Mouse (Mus musculus) c-Kit-positive CD71-positive TER-119-positive erythroid progenitor cells, embryonic 14.5 days (primary cell): ENCODE results near the gene Tmem256.

Experiments used
- DNase-seq: peaks from one replicate; pipeline ENCODE4 v3.0.0-alpha.2; 2013; ENCODE audit warnings: low spot score

Gene Tmem256

DNA sequence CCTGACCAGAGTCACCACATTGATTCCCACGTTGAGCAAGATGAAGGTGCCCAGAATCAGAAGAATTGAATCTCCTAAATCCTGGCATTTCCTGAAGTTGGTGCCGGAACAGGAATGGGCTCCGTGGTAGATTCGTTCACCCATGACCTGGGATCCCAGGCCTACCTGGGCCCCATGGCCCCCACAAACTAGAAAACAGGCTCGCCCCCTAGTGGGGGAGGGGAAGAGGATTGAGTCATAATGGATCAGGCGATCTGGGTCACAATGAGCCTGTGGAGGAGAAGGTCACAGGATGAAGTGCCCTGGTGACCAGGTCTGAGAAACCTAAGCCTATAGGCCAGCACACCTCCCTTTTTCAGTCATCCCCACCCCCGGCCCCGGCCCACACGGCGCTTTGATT, 23.2 kb upstream of the Tmem256 start, which contains the start of gene Gm39566:
TSS of gene Gm39566 (minus strand) at position 144 of the 400 bp plus-strand sequence.
- DNase-seq: no peak

- no peak for DNase-seq
Observed at GRCm38 (mm10) chr11:69816520-69816919, 21.8 kb upstream of the Tmem256 start.

- DNase-seq: no peak
Observed at GRCm38 (mm10) chr11:69818365-69818764, 19.9 kb upstream of the Tmem256 start, which contains the start of gene Spem2. Gene Spem2 (minus strand): TSS chr11:69818465.

DNA sequence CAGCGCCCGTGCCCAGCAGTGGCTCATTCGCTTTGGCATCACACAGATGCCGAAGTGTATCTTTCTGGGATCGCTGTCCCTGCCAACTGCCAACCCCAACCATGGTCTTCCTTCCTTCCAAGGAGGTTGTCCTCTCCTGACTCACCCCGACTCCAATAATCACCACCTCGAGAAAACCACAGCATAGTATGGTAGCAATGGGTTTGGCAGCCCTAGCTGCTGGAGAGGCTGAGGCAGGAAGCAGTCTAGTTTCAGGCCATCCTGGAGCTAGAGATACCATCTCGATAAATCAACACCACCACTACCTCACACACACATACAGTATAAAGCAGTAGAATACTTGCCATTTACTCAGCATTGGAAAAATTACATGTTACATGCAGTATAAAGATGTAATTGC, 19.4 kb upstream of the Tmem256 start:
- no peak for DNase-seq

GRCm38 (mm10) chr11:69822080-69822479, 16.2 kb upstream of the Tmem256 start, which contains the start of gene Spem1:
Gene Spem1 (minus strand): TSS chr11:69822180.
- DNase-seq: no peak

DNA sequence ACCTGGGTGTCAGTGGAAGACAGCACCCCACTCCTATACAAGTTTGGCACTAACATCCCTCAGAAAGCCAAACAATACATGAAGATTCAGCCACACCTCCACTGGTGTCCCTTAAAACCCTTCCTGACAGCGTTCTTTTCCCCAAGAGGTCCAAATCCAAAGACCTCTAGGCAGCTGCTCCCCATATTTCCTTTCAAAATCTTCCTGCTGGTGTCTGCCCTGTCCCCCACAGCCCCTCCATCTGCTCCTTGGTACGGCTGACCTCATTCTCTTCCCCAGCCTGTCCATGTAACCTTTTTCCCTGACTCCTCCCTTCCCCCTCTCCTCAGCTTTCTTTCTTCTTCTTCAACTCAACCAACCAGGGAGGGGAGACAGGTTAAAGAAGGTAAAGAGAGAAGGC, 14.9 kb upstream of the Tmem256 start:
- DNase-seq: no peak

DNA sequence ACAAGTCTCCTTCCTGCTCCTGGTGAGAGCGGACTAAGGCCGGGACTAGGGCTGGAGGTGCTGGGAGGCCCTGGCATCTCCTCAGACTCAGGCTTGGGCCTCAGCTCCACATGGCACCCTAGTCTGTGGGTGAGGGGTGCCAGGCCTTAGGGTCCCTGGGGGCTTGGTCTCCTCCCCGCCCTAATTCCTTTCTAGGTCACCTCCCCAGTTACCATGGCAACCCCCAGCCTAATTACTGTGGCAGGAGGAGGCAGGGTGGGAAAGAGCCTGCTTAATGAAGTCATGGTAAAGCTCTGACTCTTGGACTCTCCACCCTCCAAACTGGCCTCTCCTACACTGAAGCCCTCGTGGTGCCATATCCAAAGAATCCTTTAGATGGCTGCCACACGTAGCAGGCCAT, 9.5 kb upstream of the Tmem256 start:
- no peak for DNase-seq

GRCm38 (mm10) chr11:69833554-69833953, 4.8 kb upstream of the Tmem256 start:
- DNase-seq: no peak

DNA sequence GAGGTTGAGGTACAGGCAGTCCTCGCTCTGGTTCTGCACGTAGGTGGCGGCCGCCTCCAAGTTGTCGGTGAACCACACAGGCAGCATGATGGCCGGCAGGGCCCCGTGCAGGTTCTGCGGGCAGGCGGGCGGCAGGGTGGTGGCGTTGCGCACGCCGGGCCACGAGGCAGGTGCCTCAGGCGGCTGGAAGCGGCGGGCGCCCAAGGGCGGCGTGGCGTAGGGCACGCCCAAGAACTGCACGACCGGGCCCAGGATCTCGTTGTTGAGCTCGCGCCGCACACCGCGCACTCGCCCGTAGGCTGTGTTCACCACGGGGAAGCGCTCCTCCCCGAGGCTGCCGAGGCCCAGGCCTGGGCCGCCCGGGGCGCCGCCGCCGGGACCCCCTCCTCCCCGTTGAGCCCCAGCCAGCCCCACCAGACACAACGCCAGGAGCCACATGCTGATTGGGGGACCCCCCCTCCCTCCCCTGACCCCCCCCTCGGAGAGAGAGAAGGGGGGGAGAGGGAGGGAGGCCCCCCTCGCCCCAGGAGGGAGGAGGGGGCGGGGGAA, 4.2 kb upstream of the Tmem256 start:
- DNase-seq: peak; percentile 57

DNA sequence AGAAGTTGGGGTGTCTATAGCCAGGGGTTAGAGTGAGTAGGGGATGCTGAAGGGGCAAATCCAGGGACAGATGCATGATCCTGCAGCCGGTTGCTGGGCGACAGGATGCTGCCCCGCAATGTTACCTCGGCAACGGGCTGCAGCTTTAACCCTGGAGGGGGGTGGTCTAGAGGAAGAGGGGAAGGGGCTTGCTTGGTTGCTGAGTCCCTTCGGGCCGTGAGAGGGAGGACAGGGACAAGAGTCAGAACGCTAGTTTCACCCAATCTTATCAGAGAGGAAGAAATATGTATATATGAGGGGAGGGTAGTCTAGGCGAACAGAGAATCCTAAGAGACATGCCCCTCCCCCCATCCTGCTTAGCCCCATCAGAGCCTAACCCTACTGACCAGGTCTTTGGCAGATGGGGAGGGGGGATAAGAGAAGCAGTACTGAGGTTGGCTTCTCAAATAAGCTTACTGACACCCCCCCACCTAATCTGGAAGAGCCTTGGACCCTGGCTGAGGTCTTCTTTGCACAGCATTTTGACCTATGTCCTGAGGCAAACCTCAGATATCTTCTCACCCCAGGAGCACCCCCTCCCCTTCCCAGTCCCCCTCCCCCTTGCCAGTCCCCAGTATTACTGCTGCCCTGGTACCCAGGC, 2.9 kb upstream of the Tmem256 start:
- DNase-seq: no peak

- DNase-seq: no peak
Observed at GRCm38 (mm10) chr11:69835966-69836335, 2.4 kb upstream of the Tmem256 start.

- no peak for DNase-seq
Observed at GRCm38 (mm10) chr11:69836703-69837576, 1.4 kb upstream of the Tmem256 start.

- no peak for DNase-seq
Observed at GRCm38 (mm10) chr11:69837604-69837951, 736 bp upstream of the Tmem256 start, which contains the start of gene Nlgn2. Gene Nlgn2 (minus strand): TSS chr11:69837784.

- peak; percentile 38 for DNase-seq
Observed at GRCm38 (mm10) chr11:69838714-69839104, 395 bp downstream of the Tmem256 start.

GRCm38 (mm10) chr11:69846198-69846680, 7.9 kb downstream of the Tmem256 start, which contains the start of gene Plscr3:
Gene Plscr3 (plus strand): TSS chr11:69846376.
- peak; percentile 86 for DNase-seq

GRCm38 (mm10) chr11:69846738-69847688, 8.7 kb downstream of the Tmem256 start:
- DNase-seq: peak; percentile 53

DNA sequence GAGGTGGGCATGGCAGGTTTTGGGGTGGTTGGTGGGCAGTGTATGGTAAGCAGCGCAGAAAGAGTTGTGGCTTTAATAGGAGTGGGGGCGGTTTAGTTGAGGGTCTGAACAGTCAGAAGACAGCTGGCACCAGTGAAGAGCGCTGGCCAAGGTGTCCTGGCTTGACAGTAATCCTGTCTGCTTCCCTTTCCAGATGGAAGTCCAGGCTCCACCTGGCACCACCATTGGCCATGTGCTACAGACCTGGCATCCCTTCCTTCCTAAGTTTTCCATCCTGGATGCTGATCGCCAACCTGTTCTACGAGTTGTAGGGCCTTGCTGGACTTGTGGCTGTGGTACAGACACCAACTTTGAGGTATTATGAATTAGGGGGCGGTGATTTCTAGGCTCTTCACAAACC, 9.7 kb downstream of the Tmem256 start:
- DNase-seq: no peak

DNA sequence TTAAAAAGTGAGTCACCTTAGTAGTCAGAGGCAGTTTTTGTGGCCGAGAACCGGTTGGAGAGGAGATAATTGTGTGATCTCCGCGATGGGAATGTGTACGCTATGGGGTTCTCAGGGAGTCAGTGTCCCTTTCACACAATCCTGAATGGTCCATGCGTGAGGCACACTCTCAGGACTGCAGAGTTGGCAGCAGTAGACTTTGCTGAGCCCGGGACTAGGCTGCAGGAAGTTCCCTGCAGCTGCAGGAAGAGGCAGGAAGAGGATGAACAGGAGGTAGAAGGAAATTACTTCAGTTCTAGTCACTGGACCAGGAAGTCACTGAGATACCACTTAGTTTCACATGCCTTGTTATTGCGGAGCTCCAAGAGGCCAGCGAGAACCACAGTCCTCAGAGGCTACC, 10.8 kb downstream of the Tmem256 start:
- no peak for DNase-seq

DNA sequence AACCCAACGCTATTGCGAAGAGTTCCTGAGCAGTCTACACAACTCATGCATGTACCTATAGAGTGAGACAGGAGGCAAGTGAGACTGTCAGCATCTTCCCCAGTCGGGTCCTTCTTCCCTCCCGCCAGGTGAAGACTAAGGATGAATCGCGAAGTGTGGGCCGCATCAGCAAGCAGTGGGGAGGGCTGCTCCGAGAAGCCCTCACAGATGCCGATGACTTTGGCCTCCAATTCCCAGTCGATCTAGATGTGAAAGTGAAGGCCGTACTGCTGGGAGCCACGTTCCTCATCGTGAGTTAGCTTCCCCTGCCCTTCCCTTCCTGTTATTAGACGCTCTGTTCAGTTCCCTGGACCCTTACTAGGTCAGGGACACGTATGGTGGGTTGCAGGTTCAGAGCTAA, 11.6 kb downstream of the Tmem256 start:
- DNase-seq: no peak

DNA sequence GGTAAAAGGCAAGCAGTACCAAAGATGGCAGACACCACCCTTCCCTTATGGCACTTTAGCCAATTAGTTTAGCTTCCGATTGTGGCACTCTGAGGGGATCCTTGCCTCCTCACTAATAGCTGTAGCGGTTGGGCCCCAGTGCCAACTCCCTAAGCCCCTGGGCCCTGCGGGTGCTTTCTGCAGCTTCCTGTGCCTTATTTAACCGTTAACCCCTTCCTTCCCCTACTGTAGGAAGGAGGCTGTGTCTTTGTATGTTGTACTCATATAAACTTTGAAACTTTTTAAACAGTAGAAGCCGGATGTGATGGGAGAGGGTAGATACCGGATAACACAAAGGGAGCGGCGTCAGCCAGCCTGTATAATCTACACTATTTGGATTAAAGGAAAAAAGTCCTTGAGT, 12.4 kb downstream of the Tmem256 start:
- DNase-seq: no peak

DNA sequence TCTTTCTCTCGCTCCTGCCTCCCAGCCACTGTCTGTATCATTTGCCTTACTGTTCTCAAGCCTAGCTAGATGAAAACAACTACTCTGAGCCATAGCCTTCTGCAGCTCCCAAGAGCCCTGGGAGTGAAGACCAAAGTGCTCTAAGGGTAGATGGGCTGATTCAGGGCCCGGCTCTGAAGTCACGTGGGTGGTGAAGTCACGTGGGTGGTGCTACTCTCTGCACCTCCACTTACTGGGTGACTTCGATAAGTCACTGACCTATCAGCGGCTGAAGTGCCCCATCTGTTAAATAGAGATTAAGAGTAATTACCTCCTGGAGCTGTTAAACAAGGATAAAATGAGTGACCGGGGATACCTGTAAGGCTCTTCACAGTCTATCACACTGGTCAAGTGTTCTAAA, 15.7 kb downstream of the Tmem256 start:
- DNase-seq: peak; percentile 98

DNA sequence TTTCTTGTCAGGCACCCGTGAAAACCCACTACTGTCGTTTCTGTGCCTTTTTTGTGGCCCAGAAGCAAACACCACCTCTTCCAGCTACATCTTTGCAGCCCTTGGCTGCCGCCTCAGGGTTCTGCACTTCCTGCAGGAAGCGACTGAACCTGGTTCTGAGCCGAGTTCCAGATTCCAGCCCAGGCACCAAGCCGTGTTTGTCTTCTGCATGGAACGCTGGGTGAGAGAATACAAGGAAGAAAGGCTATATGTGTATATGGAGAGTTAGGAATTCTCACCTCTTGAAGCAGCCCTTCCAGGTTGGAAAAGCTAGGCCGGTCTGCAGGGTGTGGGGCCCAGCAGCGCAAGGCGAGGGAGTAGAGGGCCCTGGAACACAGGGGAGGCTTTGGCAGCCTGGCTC, 16.4 kb downstream of the Tmem256 start:
- DNase-seq: no peak
